8 mouse cellular contexts compared by ENCODE assay signal in genomic region chr10:77926140-77926539, GRCm38 (mm10). TPM values are rescaled to one million over a fixed set of nuclear protein-coding genes. Genes with fewer than 3 reads are reported as not detected.
DNase-seq lines count a peak whose midpoint lies in the region; ATAC-seq and TF ChIP-seq lines count a peak whose summit lies in the region.

No protein-coding gene starts in this region.

- no peak overlapping the region for H3K27ac ChIP-seq in forebrain, embryonic 14.5 days (ENCODE audit: low read depth, low read length)
- H3K27ac ChIP-seq in forebrain, embryonic 12.5 days, result no peak overlapping the region
- no peak overlapping the region for H3K27ac ChIP-seq in lung, postnatal 0 days (ENCODE audit: low read length)

- no peaks in the 10 kb centered on the region for H3K9me3 ChIP-seq in forebrain, embryonic 14.5 days (replicated peaks; ENCODE audit: control insufficient read depth, low read length)
- H3K9me3 ChIP-seq in forebrain, embryonic 12.5 days, result no peaks in the 10 kb centered on the region
- H3K9me3 ChIP-seq in lung, postnatal 0 days (ENCODE audit: low read length), result no peaks in the 10 kb centered on the region

- H3K27me3 ChIP-seq in forebrain, embryonic 14.5 days (replicated peaks; ENCODE audit: control insufficient read depth, insufficient read depth, low read length), result no peaks in the 10 kb centered on the region
- no peaks in the 10 kb centered on the region for H3K27me3 ChIP-seq in forebrain, embryonic 12.5 days
- no peaks in the 10 kb centered on the region for H3K27me3 ChIP-seq in lung, postnatal 0 days (replicated peaks; ENCODE audit: insufficient read depth, low read length)
- H3K27me3 ChIP-seq in splenic B cell, adult 2 months (ENCODE audit: control insufficient read depth, insufficient read depth, low read length, poor library complexity, severe bottlenecking), result no peaks in the 10 kb centered on the region

- H3K4me1 ChIP-seq in forebrain, embryonic 14.5 days (ENCODE audit: control insufficient read depth, insufficient read depth, low read length), result no peaks in the 10 kb centered on the region
- H3K4me1 ChIP-seq in forebrain, embryonic 12.5 days, result no peaks in the 10 kb centered on the region
- no peaks in the 10 kb centered on the region for H3K4me1 ChIP-seq in lung, postnatal 0 days (ENCODE audit: insufficient read depth, low read depth, low read length)

- peak; percentile 46 for DNase-seq in forebrain, embryonic 14.5 days (ENCODE audit: low spot score)
- DNase-seq in right cerebral cortex, adult 2 months (ENCODE audit: low spot score in 2 of 2), result peak; percentile 48 to 65
- DNase-seq in right cerebral cortex, postnatal 36 days (ENCODE audit: low spot score in 2 of 2), result no peak
- peak; percentile 53 to 56 for DNase-seq in cerebellum, postnatal 36 days
- DNase-seq in kidney, postnatal 25 days, result peak; percentile 48 to 67
- DNase-seq in lung, postnatal 0 days (ENCODE audit: low spot score), result peak; percentile 26
- peak; percentile 70 for DNase-seq in splenic B cell, adult 2 months (ENCODE audit: low read depth, low spot score)

- H3K4me3 ChIP-seq in forebrain, embryonic 14.5 days (ENCODE audit: low read depth, low read length), result no peak overlapping the region
- H3K4me3 ChIP-seq in forebrain, embryonic 12.5 days (replicated peaks), result no peak overlapping the region
- H3K4me3 ChIP-seq in lung, postnatal 0 days (ENCODE audit: low read depth, low read length), result no peak overlapping the region

- no peaks in the 10 kb centered on the region for H3K36me3 ChIP-seq in forebrain, embryonic 14.5 days (ENCODE audit: control insufficient read depth, insufficient read depth, low read length)
- no peaks in the 10 kb centered on the region for H3K36me3 ChIP-seq in forebrain, embryonic 12.5 days (replicated peaks)
- no peaks in the 10 kb centered on the region for H3K36me3 ChIP-seq in lung, postnatal 0 days (ENCODE audit: insufficient read depth, low read length)
- H3K36me3 ChIP-seq in splenic B cell, adult 2 months (ENCODE audit: control insufficient read depth, insufficient read depth, low read length, poor library complexity, severe bottlenecking), result no peaks in the 10 kb centered on the region

- ATAC-seq in forebrain, embryonic 14.5 days, result no peak
- no peak for ATAC-seq in forebrain, embryonic 12.5 days (ENCODE audit: low FRiP score)
- no peak for ATAC-seq in lung, postnatal 0 days

- WGBS in forebrain, embryonic 14.5 days, result 48% methylated on average over 7 of the region's 7 CpGs
- WGBS in forebrain, embryonic 12.5 days, result 42% methylated on average over 7 of the region's 7 CpGs
- WGBS in lung, postnatal 0 days, result 36% methylated on average over 7 of the region's 7 CpGs

- TF ChIP-seq EP300 in lung, postnatal 0 days (IDR thresholded peaks at IDR 0.05), result no peak

- no peak overlapping the region for H3K9ac ChIP-seq in forebrain, embryonic 14.5 days (ENCODE audit: low read length)
- H3K9ac ChIP-seq in forebrain, embryonic 12.5 days, result no peak overlapping the region
- no peak overlapping the region for H3K9ac ChIP-seq in lung, postnatal 0 days (replicated peaks; ENCODE audit: low read depth)

- H3K4me2 ChIP-seq in forebrain, embryonic 14.5 days (ENCODE audit: low read length), result no peak overlapping the region
- no peak overlapping the region for H3K4me2 ChIP-seq in forebrain, embryonic 12.5 days
- no peak overlapping the region for H3K4me2 ChIP-seq in lung, postnatal 0 days (replicated peaks; ENCODE audit: low read depth, low read length)

- peak; percentile 65 for TF ChIP-seq CTCF in lung, postnatal 0 days (IDR thresholded peaks at IDR 0.05)

RNA-seq across cellular contexts. Expression of gene Lrrc3, which starts 23.8 kb away (rescaled TPM):
- 6.4 and 8.4 TPM in 2 replicates for polyA plus RNA-seq in forebrain, embryonic 14.5 days (2014; fragmentation: Nextera tagmentation; extraction: Ambion mirVana)
- polyA plus RNA-seq in forebrain, embryonic 12.5 days (2016; fragmentation: Nextera tagmentation; extraction: Ambion mirVana), result 4.4 and 4.7 TPM in 2 replicates
- 1.2 and 1.6 TPM in 2 replicates for polyA plus RNA-seq in lung, postnatal 0 days (2015; fragmentation: Nextera tagmentation; extraction: Ambion mirVana)

RNA-seq across cellular contexts. Expression of gene Trpm2, which starts 44.2 kb away (rescaled TPM):
- polyA plus RNA-seq in forebrain, embryonic 14.5 days (2014; fragmentation: Nextera tagmentation; extraction: Ambion mirVana), result 1.4 and 2.8 TPM in 2 replicates
- polyA plus RNA-seq in forebrain, embryonic 12.5 days (2016; fragmentation: Nextera tagmentation; extraction: Ambion mirVana), result 0.62 and 1.1 TPM in 2 replicates
- polyA plus RNA-seq in lung, postnatal 0 days (2015; fragmentation: Nextera tagmentation; extraction: Ambion mirVana), result 0.52 and 0.74 TPM in 2 replicates

RNA-seq across cellular contexts. Expression of gene 1810043G02Rik, which starts 52.2 kb away (rescaled TPM):
- polyA plus RNA-seq in forebrain, embryonic 14.5 days (2014; fragmentation: Nextera tagmentation; extraction: Ambion mirVana), result 31.0 and 35.0 TPM in 2 replicates
- polyA plus RNA-seq in forebrain, embryonic 12.5 days (2016; fragmentation: Nextera tagmentation; extraction: Ambion mirVana), result 28.1 and 32.2 TPM in 2 replicates
- 15.1 and 16.8 TPM in 2 replicates for polyA plus RNA-seq in lung, postnatal 0 days (2015; fragmentation: Nextera tagmentation; extraction: Ambion mirVana)

Comparison
In these comparisons a context has a peak if more than half of its experiments do, and no peak if none do; other contexts are left out.
1. DNase-seq: peak in forebrain, embryonic 14.5 days (single experiment), right cerebral cortex, adult 2 months (2 of 2), cerebellum, postnatal 36 days (2 of 2), kidney, postnatal 25 days (2 of 2), lung, postnatal 0 days (single experiment) and splenic B cell, adult 2 months (single experiment); none in right cerebral cortex, postnatal 36 days (0 of 2).